Mouse (Mus musculus) liver, embryonic 14.5 days (tissue): ENCODE data around the gene Cnbp. TPM values are rescaled to one million over a fixed set of nuclear protein-coding genes. Genes with fewer than 3 reads are reported as not detected.

Experiments used
- ATAC-seq: fragments of 200-750 bp; cut with Nextera tagmentation; 2 replicates; pipeline ENCODE4 v1.8.0; 2017; ENCODE audit warnings: moderate number of reproducible peaks, mild to moderate bottlenecking, moderate library complexity; ENCODE audit not compliant: insufficient read depth
- DNase-seq, 3 experiments: peaks; one replicate each; pipeline ENCODE4 v3.0.0-alpha.2; 2012 to 2013; ENCODE audit warnings: low read depth in 3 of 3, low spot score in 3 of 3
- H3K27ac ChIP-seq: fragments of 300-500 bp; sonication (generic); 2 replicates; pipeline ENCODE4 v1.5.1; 2014; ENCODE audit warnings: moderate library complexity, mild to moderate bottlenecking, control low read depth, inconsistent platforms
- H3K27me3 ChIP-seq: fragments of 300-500 bp; sonication (generic); 2 replicates; pipeline ENCODE4 v1.6.1; 2014; ENCODE audit warnings: mild to moderate bottlenecking, low read length, moderate library complexity; ENCODE audit not compliant: control insufficient read depth, insufficient read depth
- H3K36me3 ChIP-seq: fragments of 300-500 bp; sonication (generic); replicated peaks from 2 replicates; pipeline ENCODE4 v1.6.1; 2014; ENCODE audit warnings: low read depth; ENCODE audit not compliant: control insufficient read depth, insufficient read depth
- H3K4me1 ChIP-seq, 2 experiments: fragments of 200-500 bp in 1 of 2; fragments of 300-500 bp in 1 of 2; sonication (generic) in 1 of 2; replicated peaks; 2 replicates each; pipeline ENCODE4 v1.6.1; 2012 to 2014; ENCODE audit warnings: antibody characterized with exemption in 1 of 2, inconsistent platforms in 1 of 2, low read length in 1 of 2; ENCODE audit not compliant: control insufficient read depth in 2 of 2, insufficient read depth in 2 of 2
- H3K4me2 ChIP-seq: fragments of 300-500 bp; sonication (generic); 2 replicates; pipeline ENCODE4 v1.6.1; 2014; ENCODE audit warnings: low read depth, mild to moderate bottlenecking, control low read depth, moderate library complexity
- H3K4me3 ChIP-seq, 2 experiments: fragments of 200-500 bp in 1 of 2; fragments of 300-500 bp in 1 of 2; sonication (generic) in 1 of 2; 2 replicates each; pipeline ENCODE4 v1.5.1; 2012 to 2014; ENCODE audit warnings: low read depth in 2 of 2, low read length in 2 of 2, mild to moderate bottlenecking in 2 of 2, control low read depth in 1 of 2, inconsistent platforms in 1 of 2, moderate library complexity in 1 of 2; ENCODE audit not compliant: insufficient read depth in 1 of 2
- H3K9ac ChIP-seq: fragments of 300-500 bp; sonication (generic); replicated peaks from 2 replicates; pipeline ENCODE4 v1.6.1; 2014; ENCODE audit warnings: mild to moderate bottlenecking, control low read depth, moderate library complexity
- H3K9me3 ChIP-seq: fragments of 300-500 bp; sonication (generic); 2 replicates; pipeline ENCODE4 v1.6.1; 2016; ENCODE audit warnings: low read length, mixed read lengths; ENCODE audit not compliant: control insufficient read depth
- CTCF ChIP-seq: IDR thresholded peaks from 2 replicates; pipeline ENCODE4 v1.5.1; 2016; ENCODE audit warnings: antibody characterized with exemption, low read depth, control low read depth
- EP300 ChIP-seq: IDR thresholded peaks from 2 replicates; pipeline ENCODE4 v1.6.1; 2016; ENCODE audit warnings: antibody characterized with exemption, low read depth
- WGBS: fragments of 180-500 bp; shearing (Covaris S2); extraction: QIAGEN DNeasy Blood & Tissue Kit; methylation state at CpG from one replicate; pipeline ENCODE4 v1.1.7; 2014; ENCODE audit not compliant: insufficient replicate concordance; 5-methylcytosine and 5-hydroxymethylcytosine counted together
- polyA plus RNA-seq, 2 experiments: library from polyadenylated mRNA; depleted of rRNA in 1 of 2; stranded (reverse) in 1 of 2; unstranded in 1 of 2; fragments of >200 nt; fragmentation: Nextera tagmentation in 1 of 2; extraction: Ambion mirVana in 1 of 2; gene quantifications; 2 replicates each; pipeline versions ENCODE4 v1.2.1 to v1.2.3; 2012 to 2014

The Cnbp gene
- polyA plus RNA-seq, 2 experiments: 190 to 556 TPM

- no peak for DNase-seq
- ATAC-seq: no peak
- Histone ChIP-seq H3K36me3 (peaks cover 32% of the 10 kb centered on the region), H3K4me3 (no peak overlapping the region), H3K4me2 (peak overlapping the region; percentile 61), H3K9me3 (no peaks in the 10 kb centered on the region), H3K27ac (peak overlapping the region; percentile 88), H3K27me3 (no peaks in the 10 kb centered on the region), H3K4me1 (peaks cover 45 to 61% of the 10 kb centered on the region in 2 experiments), H3K9ac (peak overlapping the region; percentile 14; the same call in 1 of the 2 replicates)
- TF ChIP-seq CTCF (no peak), EP300 (no peak)
- WGBS: 68% methylated on average over 6 of the region's 6 CpGs
Observed at GRCm38 (mm10) chr6:87795385-87796150, 55.3 kb downstream of the Cnbp start.

- H3K27ac ChIP-seq: no peak overlapping the region
- no peaks in the 10 kb centered on the region for H3K9me3 ChIP-seq
- H3K4me2 ChIP-seq: no peak overlapping the region
- no peak overlapping the region for H3K4me3 ChIP-seq
- no peaks in the 10 kb centered on the region for H3K27me3 ChIP-seq
- 84% methylated on average over 10 of the region's 10 CpGs for WGBS
- no peak for DNase-seq
- peaks cover 45% of the 10 kb centered on the region for H3K36me3 ChIP-seq
- no peak for ATAC-seq
- no peak overlapping the region for H3K9ac ChIP-seq
- peaks cover 46 to 66% of the 10 kb centered on the region in 2 experiments for H3K4me1 ChIP-seq
- TF ChIP-seq EP300 (no peak), CTCF (no peak)
Observed at GRCm38 (mm10) chr6:87793821-87794510, 56.9 kb downstream of the Cnbp start.

Other genes with a start within 250 kb of the Cnbp start
- gene Aplf, start 178.9 kb downstream of the Cnbp start, polyA plus RNA-seq (2012; rRNA removed): 6.6 and 9.5 TPM in 2 replicates
- gene Aplf, start 178.9 kb downstream of the Cnbp start, polyA plus RNA-seq (2014; fragmentation: Nextera tagmentation; extraction: Ambion mirVana): 16.5 and 17.9 TPM in 2 replicates
- 0.09 and 0.16 TPM in 2 replicates for gene Efcc1, start 120.2 kb downstream of the Cnbp start, polyA plus RNA-seq (2012; rRNA removed)
- gene Efcc1, start 120.2 kb downstream of the Cnbp start, polyA plus RNA-seq (2014; fragmentation: Nextera tagmentation; extraction: Ambion mirVana): 0.17 and 0.27 TPM in 2 replicates
- 35.1 and 62.4 TPM in 2 replicates for gene Gp9, start 73.0 kb downstream of the Cnbp start, polyA plus RNA-seq (2012; rRNA removed)
- gene Gp9, start 73.0 kb downstream of the Cnbp start, polyA plus RNA-seq (2014; fragmentation: Nextera tagmentation; extraction: Ambion mirVana): 29.1 and 35.2 TPM in 2 replicates
- gene Rab43, start 38.9 kb downstream of the Cnbp start, polyA plus RNA-seq (2012; rRNA removed): 21.9 and 27.8 TPM in 2 replicates
- 25.9 and 34.1 TPM in 2 replicates for gene Rab43, start 38.9 kb downstream of the Cnbp start, polyA plus RNA-seq (2014; fragmentation: Nextera tagmentation; extraction: Ambion mirVana)
- 0.28 and 3.2 TPM in 2 replicates for gene Gm45140, start 15.3 kb downstream of the Cnbp start, polyA plus RNA-seq (2012; rRNA removed)
- 3.6 and 3.7 TPM in 2 replicates for gene Gm45140, start 15.3 kb downstream of the Cnbp start, polyA plus RNA-seq (2014; fragmentation: Nextera tagmentation; extraction: Ambion mirVana)
- 4.9 and 16.9 TPM in 2 replicates for gene Isy1, start 12.3 kb downstream of the Cnbp start, polyA plus RNA-seq (2012; rRNA removed)
- 33.7 and 34.0 TPM in 2 replicates for gene Isy1, start 12.3 kb downstream of the Cnbp start, polyA plus RNA-seq (2014; fragmentation: Nextera tagmentation; extraction: Ambion mirVana)
- 20.5 and 22.5 TPM in 2 replicates for gene Copg1, start 36.7 kb upstream of the Cnbp start, polyA plus RNA-seq (2012; rRNA removed)
- 42.4 and 46.6 TPM in 2 replicates for gene Copg1, start 36.7 kb upstream of the Cnbp start, polyA plus RNA-seq (2014; fragmentation: Nextera tagmentation; extraction: Ambion mirVana)
- 9.4 and 11.0 TPM in 2 replicates for gene Hmces, start 62.8 kb upstream of the Cnbp start, polyA plus RNA-seq (2012; rRNA removed)
- gene Hmces, start 62.8 kb upstream of the Cnbp start, polyA plus RNA-seq (2014; fragmentation: Nextera tagmentation; extraction: Ambion mirVana): 13.5 and 17.0 TPM in 2 replicates
- gene H1fx, start 130.5 kb upstream of the Cnbp start, polyA plus RNA-seq (2012; rRNA removed): 2.7 and 5.7 TPM in 2 replicates
- gene H1fx, start 130.5 kb upstream of the Cnbp start, polyA plus RNA-seq (2014; fragmentation: Nextera tagmentation; extraction: Ambion mirVana): 1.8 and 4.1 TPM in 2 replicates
- gene Rab7, start 194.2 kb upstream of the Cnbp start, polyA plus RNA-seq (2012; rRNA removed): 64.8 and 76.7 TPM in 2 replicates
- 110 and 119 TPM in 2 replicates for gene Rab7, start 194.2 kb upstream of the Cnbp start, polyA plus RNA-seq (2014; fragmentation: Nextera tagmentation; extraction: Ambion mirVana)
- gene Rpn1, start 233.4 kb upstream of the Cnbp start, polyA plus RNA-seq (2012; rRNA removed): 75.9 and 81.7 TPM in 2 replicates
- gene Rpn1, start 233.4 kb upstream of the Cnbp start, polyA plus RNA-seq (2014; fragmentation: Nextera tagmentation; extraction: Ambion mirVana): 169 and 172 TPM in 2 replicates